21 mouse cellular contexts compared by ENCODE assay signal in genomic region chr1:83044882-83045427, GRCm38 (mm10). TPM values are rescaled to one million over a fixed set of nuclear protein-coding genes. Genes with fewer than 3 reads are reported as not detected.
DNase-seq lines count a peak whose midpoint lies in the region; ATAC-seq lines count a peak whose summit lies in the region.
"Had no signal": no experiment of that assay in that cellular context is flagged by ENCODE, and none has a peak within 500 bp of the region (broad histone marks: within the 10 kb centered on the region; RNA-seq: fewer than 3 reads in every experiment).

Gene Gm47969, plus strand, starts transcription at chr1:83044932.

- H3K36me3 ChIP-seq in forebrain, embryonic 12.5 days (replicated peaks): no peaks in the 10 kb centered on the region
- H3K36me3 ChIP-seq: embryonic facial prominence, embryonic 15.5 days; heart, embryonic 10.5 days; neural tube, embryonic 15.5 days had no signal

- H3K9ac ChIP-seq in forebrain, embryonic 12.5 days: no peak within 1 kb of the TSS
- H3K9ac ChIP-seq: embryonic facial prominence, embryonic 15.5 days; neural tube, embryonic 15.5 days had no signal

- no peak within 1 kb of the TSS for H3K27ac ChIP-seq in forebrain, embryonic 12.5 days
- H3K27ac ChIP-seq: embryonic facial prominence, embryonic 15.5 days; heart, embryonic 10.5 days; macrophage; neural tube, embryonic 15.5 days had no signal

- H3K27me3 ChIP-seq in forebrain, embryonic 12.5 days: 0 out of 2 replicates have a peak, but pooled peaks cover 3% of the 10 kb centered on the region
- H3K27me3 ChIP-seq: embryonic facial prominence, embryonic 15.5 days; neural tube, embryonic 15.5 days had no signal

- H3K4me1 ChIP-seq in forebrain, embryonic 12.5 days: no peaks in the 10 kb centered on the region
- H3K4me1 ChIP-seq: embryonic facial prominence, embryonic 15.5 days; heart, embryonic 10.5 days; neural tube, embryonic 15.5 days had no signal

- no peak within 1 kb of the TSS for H3K4me2 ChIP-seq in forebrain, embryonic 12.5 days
- H3K4me2 ChIP-seq: embryonic facial prominence, embryonic 15.5 days; neural tube, embryonic 15.5 days had no signal

- H3K9me3 ChIP-seq in forebrain, embryonic 12.5 days: no peaks in the 10 kb centered on the region
- H3K9me3 ChIP-seq: embryonic facial prominence, embryonic 15.5 days; heart, embryonic 10.5 days; neural tube, embryonic 15.5 days had no signal

- H3K4me3 ChIP-seq in forebrain, embryonic 12.5 days (replicated peaks): no peak within 1 kb of the TSS
- H3K4me3 ChIP-seq: embryonic facial prominence, embryonic 15.5 days; heart, embryonic 10.5 days; neural tube, embryonic 15.5 days had no signal

- no peak for ATAC-seq in forebrain, embryonic 12.5 days (ENCODE audit: low FRiP score)

- 96% methylated on average over 5 of the region's 5 CpGs for WGBS in forebrain, embryonic 12.5 days

- DNase-seq in lung, adult 18-20 months: peak; percentile 59 to 68
- DNase-seq in lung, postnatal 14 days: no peak
- DNase-seq in c-Kit-positive CD71-negative TER-119-negative erythroid progenitor cells, embryonic 14.5 days (ENCODE audit: low read depth): peak; percentile 4
- DNase-seq in lung, postnatal 10 days: peak; percentile 16
- DNase-seq in cerebellum, adult 8-10 months: no peak
- DNase-seq in right cerebral cortex, postnatal 36 days (ENCODE audit: low spot score in 2 of 2): no peak
- DNase-seq: cerebellum, adult 9-11 months; kidney, adult 2 months; kidney, postnatal 10 days; layer of hippocampus, postnatal 36 days; midbrain, embryonic 14.5 days; right cerebral cortex, postnatal 4 days had no signal

RNA-seq across cellular contexts. Expression of gene Gm47969, which starts in this region (rescaled TPM):
- polyA plus RNA-seq in forebrain, embryonic 12.5 days (2016; fragmentation: Nextera tagmentation; extraction: Ambion mirVana): not detected in 2 replicates
- polyA plus RNA-seq: heart, embryonic 10.5 days; heart, postnatal 0 days; hindbrain, embryonic 11.5 days; kidney, adult 2 months; limb, embryonic 14.5 days; macrophage; midbrain, embryonic 14.5 days; neural tube, embryonic 15.5 days; stomach, embryonic 16.5 days had no signal

Comparison
In these comparisons a context has a peak if more than half of its experiments do, and no peak if none do; other contexts are left out.
1. DNase-seq: peak in lung, adult 18-20 months (2 of 2), c-Kit-positive CD71-negative TER-119-negative erythroid progenitor cells, embryonic 14.5 days (single experiment) and lung, postnatal 10 days (single experiment); none in lung, postnatal 14 days (single experiment), cerebellum, adult 8-10 months (single experiment) and right cerebral cortex, postnatal 36 days (0 of 2).